Mouse (Mus musculus) left cerebral cortex, adult 6 months (tissue): ENCODE results near the gene Olfr1310. TPM values are rescaled to one million over a fixed set of nuclear protein-coding genes. Genes with fewer than 3 reads are reported as not detected.

Experiments
- long read RNA-seq, 2 experiments: library from polyadenylated mRNA; unstranded; transcript quantifications; one replicate each; pipeline ENCODE4 v2.0.0; 2019 to 2020
- polyA plus RNA-seq: library from polyadenylated mRNA; unstranded; fragments of <200 nt; fragmentation: Nextera tagmentation; gene quantifications from 2 replicates; pipeline ENCODE4 v1.2.3, GENCODE M21; 2021

The Olfr1310 gene
- polyA plus RNA-seq: not detected in 2 replicates
- long read RNA-seq, experiment 1: 0 reads
- long read RNA-seq, experiment 2: 0 reads

GRCm38 (mm10) chr2:112012608-112013007 lies at the start of gene Olfr1310:
Gene Olfr1310, minus strand, starts transcription at chr2:112012708.

GRCm38 (mm10) chr2:112050138-112050537 lies 37.6 kb upstream of the Olfr1310 start, which contains the start of gene Olfr1312:
Gene Olfr1312, minus strand, starts transcription at chr2:112050238.

DNA sequence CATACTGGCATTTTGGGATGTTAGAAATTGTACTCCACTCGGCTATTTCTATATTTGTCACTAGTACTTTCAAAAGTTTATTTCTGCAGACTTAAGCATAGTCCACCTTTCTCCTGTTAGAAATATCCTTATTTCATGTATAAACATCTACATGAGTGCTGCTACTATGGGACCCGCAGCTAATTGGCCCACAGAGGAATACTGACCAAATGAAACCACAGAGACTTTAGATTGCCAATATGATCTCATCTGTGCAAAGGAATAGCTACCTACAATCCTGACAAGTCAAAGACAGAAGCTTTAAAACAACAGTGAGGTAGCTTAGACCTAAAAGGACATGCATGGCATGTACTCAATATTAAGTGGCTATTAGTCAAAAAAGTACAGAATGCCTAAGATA lies 11.8 kb upstream of the Olfr1310 start, which contains the start of gene Olfr1311:
Gene Olfr1311, minus strand, starts transcription at position 101 of the 400 bp plus-strand sequence.

DNA sequence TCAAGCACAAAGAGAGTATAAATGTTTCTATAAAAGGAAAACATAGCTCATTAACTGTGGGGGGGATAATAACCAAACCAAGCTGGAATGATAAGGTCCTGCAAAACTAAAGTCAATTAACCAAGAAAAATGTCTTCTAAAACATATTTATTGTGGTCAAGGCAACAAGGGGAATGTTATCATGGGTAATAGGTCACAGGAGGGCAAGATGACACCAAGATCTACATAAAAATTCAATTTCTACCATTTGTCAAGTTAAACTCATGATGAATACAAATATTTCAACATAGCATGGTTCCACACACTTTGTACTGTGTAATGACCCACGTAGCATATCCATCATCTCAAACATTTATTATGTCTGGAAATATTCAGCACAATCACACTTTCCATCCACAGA lies 22.3 kb downstream of the Olfr1310 start, which contains the start of gene Olfr1309:
Gene Olfr1309, minus strand, starts transcription at position 101 of the 400 bp plus-strand sequence.

GRCm38 (mm10) chr2:111964844-111965243 lies 47.7 kb downstream of the Olfr1310 start, which contains the start of gene Olfr1308:
Gene Olfr1308, minus strand, starts transcription at chr2:111964944.

Other genes starting within 250 kb of the Olfr1310 start
- not detected in 2 replicates for gene Olfr1302, start 235.3 kb downstream of the Olfr1310 start, polyA plus RNA-seq
- not detected in 2 replicates for gene Olfr1303, start 192.4 kb downstream of the Olfr1310 start, polyA plus RNA-seq
- gene Olfr1305, start 135.6 kb downstream of the Olfr1310 start, polyA plus RNA-seq: not detected in 2 replicates
- gene Olfr1306, start 96.4 kb downstream of the Olfr1310 start, polyA plus RNA-seq: not detected in 2 replicates
- not detected in 2 replicates for gene Olfr1307, start 63.3 kb downstream of the Olfr1310 start, polyA plus RNA-seq
- not detected in 2 replicates for gene Olfr1308, start 47.8 kb downstream of the Olfr1310 start, polyA plus RNA-seq
- not detected in 2 replicates for gene Olfr1309, start 22.4 kb downstream of the Olfr1310 start, polyA plus RNA-seq
- gene Olfr1311, start 11.7 kb upstream of the Olfr1310 start, polyA plus RNA-seq: not detected in 2 replicates
- gene Olfr1312, start 37.5 kb upstream of the Olfr1310 start, polyA plus RNA-seq: not detected in 2 replicates
- gene Olfr1313, start 65.1 kb upstream of the Olfr1310 start, polyA plus RNA-seq: not detected in 2 replicates
- not detected in 2 replicates for gene Olfr1314, start 84.1 kb upstream of the Olfr1310 start, polyA plus RNA-seq
- gene Olfr1315-ps1, start 102.7 kb upstream of the Olfr1310 start, polyA plus RNA-seq: not detected in 2 replicates
- not detected in 2 replicates for gene Olfr1316, start 122.3 kb upstream of the Olfr1310 start, polyA plus RNA-seq
- not detected in 2 replicates for gene Olfr1317, start 127.6 kb upstream of the Olfr1310 start, polyA plus RNA-seq
- gene Olfr1318, start 141.5 kb upstream of the Olfr1310 start, polyA plus RNA-seq: not detected in 2 replicates
- gene Lpcat4, start 226.8 kb upstream of the Olfr1310 start, polyA plus RNA-seq: 41.7 and 89.1 TPM in 2 replicates
- 0.09 and 0.15 TPM in 2 replicates for gene Nutm1, start 246.6 kb upstream of the Olfr1310 start, polyA plus RNA-seq
- gene Nop10, start 249.2 kb upstream of the Olfr1310 start, polyA plus RNA-seq: 289 TPM in 2 replicates